Mouse (Mus musculus) spleen, postnatal 14 days (tissue): ENCODE measurements around the gene Cdca4.
"Not testable (repeated sequence)": the region's sequence is repeated elsewhere in the genome, so short reads cannot be mapped to it uniquely, and the experiment has no call there.

Experiments
- DNase-seq, 2 experiments: peaks; one replicate each; pipeline ENCODE4 v3.0.0; 2021 to 2022; ENCODE audit warnings: low spot score in 2 of 2

Gene Cdca4

DNA sequence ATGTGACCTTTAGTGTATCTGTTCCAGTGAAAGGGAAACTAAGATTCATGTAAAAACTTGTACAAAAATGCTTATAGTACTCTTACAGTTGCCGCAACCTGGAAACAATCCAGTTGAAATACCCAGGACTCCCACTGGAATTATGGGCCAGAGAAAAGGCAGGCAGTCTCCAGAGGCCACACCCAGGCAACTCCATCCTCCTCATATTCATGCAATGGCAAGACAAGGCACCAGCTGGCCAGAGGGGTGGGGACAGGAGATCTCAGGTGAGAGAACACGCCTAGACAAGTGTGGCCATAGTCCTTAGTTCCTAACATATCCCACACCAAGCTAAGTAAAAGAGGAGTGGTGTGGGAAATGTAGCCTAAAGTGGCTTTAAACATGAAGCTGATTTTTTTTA is 6.5 kb downstream of the Cdca4 start:
- no peak for DNase-seq

DNA sequence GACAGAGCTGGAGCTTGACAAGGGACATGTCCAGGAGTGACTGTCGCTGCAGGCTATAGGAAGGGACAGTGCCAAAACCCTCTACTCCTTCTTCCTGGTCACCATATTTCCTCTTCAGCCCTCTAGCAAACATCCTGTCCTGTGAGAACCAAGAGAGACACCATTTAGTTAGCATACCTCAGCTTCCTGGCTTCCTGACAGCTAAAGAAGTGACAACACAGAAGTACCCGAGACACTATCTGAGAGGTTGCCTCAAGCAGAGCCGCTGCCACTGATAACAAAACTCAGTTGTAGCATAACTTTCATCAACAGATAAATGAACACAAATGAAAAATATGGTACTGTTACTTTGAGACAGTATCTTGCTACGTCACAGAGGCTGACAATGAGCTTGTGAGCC is 7.2 kb downstream of the Cdca4 start:
- no peak for DNase-seq

DNA sequence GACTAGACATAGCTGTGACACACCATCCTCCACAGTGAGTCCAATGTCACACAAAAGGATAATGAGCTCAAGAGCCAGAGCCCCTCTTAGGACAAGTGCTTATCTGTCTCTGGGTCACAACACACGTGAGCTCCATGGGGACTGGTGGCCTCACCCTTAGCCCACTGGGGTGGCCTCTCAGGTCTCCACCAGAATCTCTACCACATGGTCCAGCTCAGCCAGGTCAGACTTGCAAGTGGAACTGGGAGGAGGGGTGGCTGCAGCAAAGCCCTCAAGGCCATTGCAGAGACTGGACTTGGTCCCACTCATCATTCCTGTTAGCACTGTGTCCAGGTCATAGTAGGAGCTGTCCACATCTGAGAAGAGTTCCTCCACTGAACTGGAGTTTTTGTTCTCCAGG is 8.0 kb downstream of the Cdca4 start:
- no peak for DNase-seq

DNA sequence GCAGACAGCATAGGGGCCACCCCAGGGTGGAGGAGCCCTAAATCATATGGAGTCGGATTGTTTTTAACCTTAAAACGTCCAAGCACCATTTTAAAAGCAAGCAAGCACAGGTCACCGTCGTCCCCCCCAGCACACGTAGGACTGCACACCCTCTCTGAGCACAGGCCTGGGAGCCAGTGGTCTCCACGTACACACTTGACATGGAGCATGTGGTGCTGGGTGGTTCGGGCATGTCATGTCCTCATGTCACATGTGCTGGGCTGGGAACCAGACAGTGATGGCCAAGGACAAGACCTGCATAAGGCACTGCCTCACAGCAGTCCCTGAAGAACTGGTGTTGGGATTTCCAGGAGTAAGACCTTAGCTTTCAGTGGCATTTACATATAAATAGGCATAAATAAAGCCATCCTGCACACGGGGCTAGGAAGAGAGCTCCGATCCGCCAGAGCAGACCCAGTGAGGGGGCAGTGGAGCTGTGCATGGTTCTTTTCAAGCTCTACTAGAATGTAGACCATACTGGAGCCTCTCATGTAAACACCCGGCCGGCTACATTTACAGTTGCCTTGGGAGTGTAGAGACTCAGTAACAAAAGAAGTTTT is 8.7 kb downstream of the Cdca4 start:
- no peak for DNase-seq

DNA sequence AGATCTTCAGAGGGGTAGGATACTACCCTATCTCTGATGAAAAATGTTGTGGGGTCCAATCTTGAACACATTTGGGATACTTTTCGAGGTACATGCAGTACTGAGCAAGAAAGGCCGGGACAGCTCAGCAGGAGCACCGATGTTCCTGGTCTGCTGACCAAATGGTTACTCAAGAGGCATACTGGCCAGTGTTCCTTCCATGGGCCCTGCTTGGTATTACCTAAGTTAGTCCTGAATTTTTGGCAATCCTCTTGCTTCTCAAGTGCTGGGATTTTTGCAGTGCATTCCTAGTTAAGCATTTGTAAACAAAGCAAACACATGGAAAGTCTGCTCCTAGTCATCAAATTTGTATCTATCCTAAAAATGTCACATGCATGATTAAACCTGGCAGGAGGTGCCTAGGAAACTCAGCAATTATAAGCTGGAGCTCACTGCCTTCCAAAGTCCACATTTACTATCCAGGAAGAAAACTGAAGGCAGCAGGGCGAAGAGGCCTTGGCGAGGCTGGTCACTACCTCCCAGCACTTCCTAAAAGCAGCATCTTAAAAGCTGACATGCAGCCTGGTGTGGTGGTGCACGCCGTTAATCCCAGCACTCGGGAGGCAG is 10.1 kb downstream of the Cdca4 start:
- DNase-seq, result no peak

DNA sequence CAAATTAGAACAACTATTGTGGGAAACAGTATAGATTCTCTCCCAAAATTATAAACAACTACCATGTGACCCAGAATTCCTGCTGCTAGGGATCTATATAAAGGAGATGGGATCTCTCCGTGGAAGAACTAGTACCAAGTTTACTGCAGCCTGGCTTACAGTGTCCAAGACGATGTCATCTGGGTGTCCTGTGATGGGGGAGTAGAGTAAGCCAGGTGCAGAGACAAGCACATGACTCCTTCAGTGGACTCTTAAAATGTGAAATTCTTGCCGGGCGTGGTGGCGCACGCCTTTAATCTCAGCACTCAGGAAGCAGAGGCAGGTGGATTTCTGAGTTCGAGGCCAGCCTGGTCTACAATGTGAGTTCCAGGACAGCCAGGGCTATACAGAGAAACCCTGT is 12.4 kb downstream of the Cdca4 start:
- DNase-seq, result not testable (repeated sequence)

DNA sequence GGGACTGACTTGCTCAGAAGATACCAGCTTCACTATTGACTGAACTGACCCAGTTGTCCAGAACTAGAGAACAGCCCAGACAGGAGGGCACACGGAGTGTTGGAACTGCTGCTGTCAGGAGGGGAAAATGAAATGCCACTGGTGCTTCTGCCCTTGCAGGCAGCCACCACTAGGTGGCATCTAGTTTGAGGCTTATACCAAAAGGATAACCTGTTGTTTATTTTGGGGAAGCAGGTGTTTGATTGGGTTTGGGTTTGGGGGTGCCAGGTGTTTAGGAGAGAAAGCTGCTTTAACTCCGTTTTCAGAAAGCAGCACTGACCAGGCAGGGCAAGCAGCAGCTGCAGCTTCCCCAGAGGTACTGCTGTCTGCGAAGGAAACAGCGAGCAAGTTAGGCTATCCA is 12.9 kb downstream of the Cdca4 start:
- peak in 1 of 2 experiments; percentile 48 for DNase-seq

DNA sequence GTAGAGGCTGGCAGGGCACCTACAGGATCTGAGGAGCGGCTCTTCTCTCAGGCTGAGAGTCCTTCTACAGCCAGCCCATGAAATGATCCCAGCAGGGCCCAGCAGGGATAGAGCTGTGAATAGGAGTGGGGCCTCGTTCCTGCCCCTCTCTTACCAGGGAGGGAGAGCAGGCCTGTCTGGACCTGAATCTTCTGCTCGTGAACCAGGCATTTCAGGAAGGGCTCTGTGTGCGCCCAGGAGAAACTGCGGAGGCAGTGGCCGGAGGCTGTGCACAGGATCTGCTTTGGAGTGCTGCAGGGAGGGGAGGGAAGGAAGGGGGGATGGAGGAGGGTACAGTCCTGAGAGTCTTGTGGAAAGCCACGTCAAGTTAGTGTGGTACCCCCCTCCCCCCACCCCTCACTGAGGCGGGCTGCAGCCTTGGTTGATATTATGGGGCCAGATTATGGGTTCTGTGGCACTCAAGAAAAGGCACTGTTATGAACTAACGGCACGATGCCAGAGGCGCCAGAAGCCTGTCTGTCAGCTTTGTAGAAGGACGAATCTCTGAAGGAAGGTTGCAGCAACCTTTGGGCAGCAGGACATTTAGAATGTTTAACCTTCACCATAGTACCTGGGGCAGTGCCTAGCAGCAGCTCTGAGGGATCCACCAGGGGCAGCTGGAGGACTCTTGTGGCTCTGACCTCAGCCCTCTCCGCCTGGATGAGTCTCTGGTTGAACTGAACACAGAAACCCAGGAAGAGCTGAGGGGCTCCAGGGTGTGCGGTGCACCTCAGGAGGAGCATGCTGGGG is 14.3 kb downstream of the Cdca4 start:
- DNase-seq, result no peak

DNA sequence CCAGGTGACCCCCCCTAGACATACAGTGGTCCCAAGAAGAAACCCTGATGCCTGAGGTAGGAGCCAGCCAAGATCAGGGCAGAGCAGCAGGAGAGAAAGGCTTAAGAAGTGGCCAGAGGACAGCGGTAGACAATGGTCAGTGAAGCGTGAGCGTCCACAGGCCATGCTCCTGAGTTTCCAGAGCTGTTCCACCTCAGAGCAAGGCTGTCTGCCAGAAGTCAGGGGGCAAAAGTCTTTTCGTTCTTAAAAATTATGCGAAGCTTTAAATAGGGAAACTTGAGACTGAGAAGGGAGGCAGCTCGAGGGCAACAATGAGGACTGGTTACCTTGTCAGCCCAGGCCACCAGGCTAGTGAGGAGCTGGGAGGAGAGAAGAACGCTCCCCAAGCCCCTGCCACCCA is 15.9 kb downstream of the Cdca4 start:
- no peak for DNase-seq

DNA sequence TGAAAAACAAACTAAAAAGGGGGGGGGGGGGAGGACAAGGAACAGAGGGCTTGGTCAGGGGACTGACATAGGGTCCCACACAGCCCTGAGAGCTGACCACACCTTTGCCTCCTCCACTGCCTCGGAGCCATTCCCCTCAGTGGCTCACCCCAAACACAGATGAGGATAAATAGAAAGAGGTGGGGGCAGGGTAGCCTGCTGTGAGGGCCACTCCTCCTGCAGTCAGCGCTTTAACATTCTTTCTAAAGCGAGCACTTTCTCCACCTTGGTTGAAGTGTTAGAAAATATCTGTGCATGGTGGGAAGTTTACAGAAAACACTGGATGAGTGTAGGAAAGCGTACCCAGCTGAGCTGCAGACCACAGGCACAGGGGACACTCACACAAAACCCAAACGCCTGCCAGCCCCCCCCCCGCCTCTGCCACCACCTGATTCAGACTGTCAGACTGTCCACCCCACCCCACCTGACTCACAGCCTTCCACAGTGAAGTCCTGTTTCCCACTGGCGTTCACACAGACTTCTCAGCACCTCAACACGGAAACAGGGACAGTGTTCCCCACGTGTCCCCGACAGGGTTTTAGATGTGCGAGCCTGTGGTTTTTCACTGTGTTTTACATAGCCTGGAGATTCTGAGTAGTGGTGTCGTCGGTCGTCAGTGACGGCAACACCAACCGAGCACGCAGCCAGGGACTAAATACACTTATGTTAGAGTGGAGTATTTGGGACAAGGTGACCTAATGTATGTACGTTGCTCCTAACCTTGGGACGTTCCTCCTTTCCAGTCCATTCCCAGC is 18.9 kb downstream of the Cdca4 start:
- no peak for DNase-seq

DNA sequence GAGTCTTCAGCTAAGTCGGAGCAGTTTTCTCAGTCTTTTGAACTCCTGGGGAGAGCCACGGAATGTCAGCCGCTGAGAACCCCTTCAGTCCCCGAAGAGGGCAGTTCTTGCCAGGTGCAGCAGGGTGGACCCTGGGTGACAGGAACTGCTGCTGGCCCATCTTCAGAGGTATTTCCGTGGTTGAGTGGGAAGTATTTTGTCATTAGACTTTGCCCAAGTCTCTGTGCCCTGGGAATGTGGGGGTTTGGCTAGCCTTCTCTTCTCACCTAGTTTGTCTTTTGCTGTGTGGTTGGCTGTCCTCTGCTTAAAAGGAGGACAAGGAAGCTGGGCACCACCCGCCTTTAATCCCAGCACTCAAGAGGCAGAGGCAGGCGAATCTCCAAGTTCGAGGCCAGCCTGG is 19.6 kb downstream of the Cdca4 start:
- DNase-seq, result no peak

DNA sequence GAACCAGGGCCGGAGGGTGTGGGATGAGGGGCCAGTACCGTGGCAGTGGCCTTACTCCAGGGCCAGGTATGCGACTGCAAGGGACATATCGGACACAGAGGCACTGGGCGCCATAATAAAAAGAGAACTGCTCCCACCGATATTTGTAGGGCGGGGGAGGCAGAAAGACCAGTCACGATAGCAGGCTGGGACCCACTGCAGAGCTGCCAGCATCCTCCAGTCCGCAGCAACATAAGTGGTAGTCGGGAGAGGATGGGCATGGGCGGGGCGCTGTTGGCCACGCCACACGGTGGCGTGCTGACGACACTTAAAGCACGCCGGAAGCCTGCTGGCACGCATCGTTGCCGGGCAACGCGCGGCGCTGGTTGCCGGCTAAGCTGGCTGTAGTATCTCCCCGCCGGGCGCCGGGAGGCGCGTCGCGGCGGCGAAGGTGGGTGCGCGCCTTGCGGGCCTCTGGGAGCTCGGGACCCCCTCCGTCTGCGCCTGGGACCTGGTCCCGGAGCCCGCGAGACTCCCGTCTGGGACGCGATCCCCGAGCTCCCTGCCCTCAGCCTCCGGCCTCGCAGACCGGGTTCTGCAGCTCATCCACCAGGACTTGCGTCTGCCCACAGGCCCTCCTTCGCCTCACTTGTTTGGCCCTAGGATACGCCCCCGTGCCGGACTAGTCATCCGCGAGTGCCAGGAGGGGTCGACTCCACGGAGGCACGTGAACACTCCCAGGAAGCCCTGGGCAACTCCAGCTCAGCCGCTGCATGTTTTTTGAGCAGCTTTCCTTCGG is 20.4 kb downstream of the Cdca4 start, which contains the start of gene Clba1:
Clba1 (plus strand) TSS at position 351 of the 778 bp plus-strand sequence.
- peak; percentile 74 to 82 for DNase-seq

DNA sequence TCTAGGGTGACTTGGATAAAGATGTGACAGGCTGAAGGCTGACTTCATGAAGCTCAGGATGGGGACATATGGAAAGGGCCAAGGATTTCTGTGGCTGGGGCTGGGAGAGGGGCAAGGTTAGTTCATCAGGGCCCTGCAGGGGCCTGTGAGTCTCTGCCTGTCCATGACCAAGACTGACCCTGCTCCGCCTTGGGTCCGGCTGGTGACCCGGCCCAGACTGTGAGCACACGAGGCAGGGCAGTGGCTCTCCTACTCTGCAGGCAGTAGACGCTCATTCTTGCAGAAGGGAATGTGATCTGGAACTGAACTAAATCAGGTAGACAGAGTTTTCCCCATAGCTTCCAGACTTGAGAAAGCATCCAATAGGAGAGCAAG is 21.0 kb downstream of the Cdca4 start:
- DNase-seq, result no peak

DNA sequence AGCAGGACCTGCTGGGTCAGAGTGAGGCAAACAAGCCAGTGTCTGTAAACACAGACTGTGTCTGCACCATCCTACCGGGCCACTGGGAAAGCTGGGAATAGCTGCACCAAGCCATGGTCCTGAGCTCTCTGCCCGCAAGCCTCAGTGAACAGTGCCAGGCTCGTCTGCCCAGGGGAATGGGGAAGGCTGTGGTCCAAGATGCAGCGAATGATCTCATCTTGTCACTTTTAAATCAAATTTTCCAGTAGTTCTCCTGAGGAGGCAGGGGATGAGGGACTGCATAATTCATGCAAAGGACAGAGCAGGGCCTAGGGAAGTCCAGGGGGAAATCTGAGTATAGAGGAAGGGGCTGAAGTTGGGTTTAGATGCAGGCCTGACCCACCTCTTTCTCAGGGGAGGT is 21.4 kb downstream of the Cdca4 start:
- DNase-seq, result no peak

DNA sequence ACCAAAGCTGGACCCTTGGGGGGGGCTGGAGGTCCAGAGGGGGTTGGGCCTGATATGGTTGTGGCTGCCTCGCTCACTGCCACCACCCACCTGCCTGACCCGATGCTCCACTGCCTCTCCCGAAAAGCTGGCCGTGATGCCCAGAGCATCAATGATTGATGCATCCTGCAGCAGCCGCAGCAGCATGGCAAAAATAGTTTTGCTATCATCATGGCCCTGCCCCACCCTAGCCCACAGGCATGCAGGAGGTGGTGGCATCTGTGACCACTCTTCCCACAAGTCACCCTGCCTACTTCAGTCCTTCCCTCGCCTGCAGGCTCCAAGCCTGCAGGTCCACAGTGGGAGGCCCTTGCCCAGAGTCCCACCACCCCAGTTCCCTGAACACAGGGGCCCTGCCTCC is 23.2 kb downstream of the Cdca4 start:
- no peak for DNase-seq

DNA sequence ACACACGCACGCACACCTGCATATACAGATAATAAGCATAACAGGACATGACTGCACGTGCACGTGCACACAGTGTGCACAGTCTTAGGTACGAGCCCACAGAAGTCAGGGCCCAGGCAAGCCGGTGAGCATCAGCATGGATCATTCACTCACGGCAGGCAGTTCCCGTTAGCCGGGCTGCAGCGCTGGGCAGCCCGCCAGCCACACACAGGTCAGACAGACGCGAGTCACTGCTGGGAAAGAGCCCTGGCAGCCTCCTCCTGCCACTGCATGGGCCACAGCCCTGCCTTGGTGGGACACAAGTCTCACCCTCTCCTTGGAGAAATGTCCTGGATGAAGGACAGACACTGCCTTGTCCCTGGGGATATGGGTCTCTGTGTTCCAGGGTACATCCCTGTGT is 25.2 kb downstream of the Cdca4 start:
- DNase-seq, result no peak

DNA sequence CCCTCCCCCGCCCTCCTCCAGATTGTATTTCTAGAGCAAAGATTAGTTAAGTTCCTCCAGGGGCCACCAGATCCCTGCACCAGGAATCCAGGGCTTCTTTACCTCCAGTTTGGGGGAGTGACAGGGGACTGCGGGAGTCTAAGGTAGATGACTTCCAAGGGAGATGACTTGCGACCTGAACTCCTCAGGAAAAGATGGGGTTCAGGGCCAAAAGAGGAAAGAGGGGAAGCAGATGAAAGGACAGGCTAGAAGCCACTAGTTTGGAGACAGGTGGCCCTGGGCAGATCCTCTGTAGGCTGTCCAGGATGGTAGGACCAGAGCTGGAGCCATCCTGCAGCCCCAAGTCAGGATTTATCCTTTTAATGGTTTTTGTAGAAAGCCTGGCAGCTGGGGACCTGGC is 26.3 kb downstream of the Cdca4 start:
- DNase-seq, result no peak

DNA sequence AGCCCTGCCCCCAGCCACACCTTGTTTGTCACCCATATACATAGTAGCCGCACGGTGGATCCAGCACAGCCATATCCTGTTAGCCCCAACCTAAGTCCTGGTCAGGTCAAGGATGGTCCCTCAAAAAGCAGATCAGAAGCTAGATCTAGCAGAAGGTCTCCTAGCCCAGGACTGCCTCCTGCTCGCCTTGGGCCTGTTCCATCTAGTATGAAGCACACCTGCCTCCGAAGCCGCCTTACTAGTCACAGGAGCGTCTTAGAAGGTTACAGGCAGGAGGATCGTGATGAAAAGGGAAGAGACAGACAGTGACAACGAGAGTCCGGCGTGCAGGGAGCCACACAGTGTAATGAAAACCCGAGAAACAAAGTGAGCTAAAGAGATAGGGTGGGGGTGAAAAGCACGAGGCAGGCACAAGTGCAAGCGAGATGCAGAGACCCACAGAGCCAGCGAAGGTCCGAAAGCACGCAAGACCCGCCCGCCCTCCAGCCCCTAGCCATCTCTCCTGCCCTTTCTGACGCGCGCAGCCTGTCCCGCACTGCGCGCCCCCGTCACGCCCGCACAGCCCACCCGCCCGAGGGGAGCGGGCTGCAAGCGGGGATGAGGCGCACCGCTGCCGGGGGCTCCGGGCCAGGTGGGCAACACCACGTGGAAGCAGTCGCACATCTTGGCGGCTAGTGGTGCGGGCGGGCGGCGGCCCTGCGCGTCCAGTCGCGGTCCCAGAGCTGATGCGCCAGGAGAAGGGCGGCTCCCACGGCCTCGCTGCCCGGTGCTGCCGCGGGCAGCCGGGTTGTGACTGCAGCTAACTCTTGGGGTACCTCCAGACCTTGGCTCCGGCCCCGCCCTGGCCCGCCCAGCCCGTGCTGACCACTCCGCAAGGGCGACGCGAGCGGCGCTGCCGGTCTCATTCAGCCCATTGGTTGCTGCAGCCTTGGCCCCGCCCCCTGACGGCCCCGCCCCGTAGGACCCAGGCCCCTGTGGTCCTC is 27.1 kb downstream of the Cdca4 start, which contains the start of gene Ahnak2:
Ahnak2 (minus strand) TSS at position 794 of the 983 bp plus-strand sequence.
- no peak for DNase-seq

DNA sequence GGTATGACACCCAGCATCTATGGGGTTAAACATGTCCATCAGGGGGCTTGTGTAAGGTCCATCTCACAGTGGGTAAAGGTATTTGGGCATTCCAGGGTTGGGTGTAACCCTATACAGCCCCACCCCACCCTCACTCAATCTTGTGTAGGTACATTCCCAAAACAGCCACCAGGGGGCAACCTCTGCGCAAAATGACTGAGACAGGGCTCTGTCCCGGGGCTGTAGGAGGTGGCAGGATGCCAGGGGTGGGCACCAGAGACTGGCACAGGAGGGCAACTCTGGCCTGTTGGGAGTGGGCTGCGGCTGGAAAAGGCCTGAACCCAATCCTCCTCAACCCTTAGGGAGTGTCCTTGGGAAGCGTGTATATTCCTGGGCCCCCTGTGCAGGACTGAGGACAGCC is 28.7 kb downstream of the Cdca4 start:
- peak; percentile 59 to 80 for DNase-seq

DNA sequence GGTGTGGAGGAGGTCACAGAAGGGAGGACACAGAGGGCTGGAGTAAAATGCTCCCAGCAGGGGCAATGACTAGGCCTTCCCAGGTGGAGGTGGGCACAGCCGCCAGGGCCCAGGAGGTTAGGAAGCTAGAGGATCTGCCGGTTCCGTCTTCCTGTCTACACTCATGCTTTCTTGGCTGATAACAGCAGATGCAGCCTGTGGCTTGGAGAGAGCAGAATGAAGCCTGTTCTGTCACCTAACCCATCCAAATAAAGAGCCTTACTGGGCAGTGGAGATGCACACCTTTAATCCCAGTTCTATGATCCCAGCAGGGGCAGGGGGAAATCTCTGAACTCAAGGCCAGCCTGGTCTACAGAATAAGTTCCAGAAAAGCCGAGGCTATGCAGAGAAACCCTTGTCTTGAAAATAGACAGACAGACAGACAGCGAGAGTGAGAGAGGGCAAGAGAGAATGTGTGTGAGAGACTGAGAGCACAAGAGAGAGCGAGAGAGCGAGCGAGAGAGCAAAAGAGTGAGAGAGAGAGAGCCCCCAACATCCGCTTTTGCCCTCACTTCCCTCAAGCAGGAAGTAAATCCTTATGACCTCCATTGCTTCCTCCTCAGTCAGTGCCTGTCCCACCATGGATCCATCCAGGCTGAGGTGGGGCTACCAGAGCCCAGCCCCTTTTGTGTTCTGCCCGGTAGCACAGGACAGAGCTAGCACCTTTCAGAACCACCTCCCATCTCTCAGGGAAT is 29.8 kb downstream of the Cdca4 start:
- DNase-seq, result no peak
